Mouse (Mus musculus): ENCODE measurements around the gene Tomm34.

Tomm34 gene

DNA sequence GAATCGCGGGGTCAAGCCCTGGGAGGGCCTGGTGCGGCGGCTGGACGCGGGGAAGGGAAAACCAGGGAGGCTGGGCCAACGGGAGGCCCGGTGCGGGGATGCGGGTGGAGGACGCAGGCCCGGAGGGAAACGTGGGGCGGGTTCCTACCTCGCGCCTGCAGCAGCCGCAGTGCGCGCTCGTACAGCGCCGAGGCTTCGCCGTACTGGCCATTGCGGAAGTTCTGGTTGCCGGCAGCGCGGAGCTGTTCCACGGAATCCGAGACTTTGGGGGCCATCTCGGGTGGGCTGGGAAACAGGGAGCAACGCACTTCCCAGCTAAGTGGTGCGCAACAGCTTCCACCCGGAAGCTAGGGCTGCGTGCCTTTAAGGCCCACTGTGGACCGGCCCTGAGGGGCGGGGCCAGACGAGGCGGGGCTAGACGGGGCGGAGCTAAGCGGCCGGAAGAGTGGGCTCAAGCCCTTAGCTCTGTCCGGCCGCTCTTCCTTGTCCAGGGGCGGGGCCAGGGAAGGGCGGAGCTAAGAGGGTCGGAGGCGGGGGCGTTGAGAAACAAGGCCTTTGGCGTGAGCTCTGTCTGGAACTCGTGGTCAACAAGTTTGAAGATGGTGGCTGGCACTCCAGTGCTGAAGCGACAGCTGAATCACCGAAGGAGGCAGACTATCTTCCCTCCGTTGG, at the start of gene Tomm34:
TSS of gene Tomm34 (minus strand) at position 405 of the 672 bp plus-strand sequence.
- peak; percentile 99 for DNase-seq (ENCODE audit: low read depth, low spot score)

DNA sequence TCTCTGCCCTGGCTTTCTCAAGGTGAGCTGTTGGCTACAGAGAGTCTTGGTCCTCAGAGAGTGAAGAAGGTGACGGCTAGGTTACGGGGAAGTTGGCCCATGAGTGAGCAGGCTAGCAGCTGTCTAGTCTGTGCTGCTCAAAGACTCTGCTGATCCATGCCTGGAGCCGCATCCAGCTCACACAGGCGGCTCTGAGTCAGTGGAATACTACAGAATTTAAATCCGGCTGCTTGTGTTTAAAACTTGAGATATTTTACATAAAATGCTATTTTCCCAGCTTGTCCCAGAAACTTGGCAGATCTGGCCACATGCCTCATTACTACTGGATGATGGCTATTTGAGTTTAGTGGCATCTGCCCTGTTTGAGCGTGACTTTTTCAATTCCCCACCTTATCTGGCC, 48.5 kb upstream of the Tomm34 start:
- DNase-seq (ENCODE audit: low read depth, low spot score), result no peak

- no peak for DNase-seq (ENCODE audit: low read depth, low spot score)
Observed at GRCm38 (mm10) chr2:164115531-164115930, 44.6 kb upstream of the Tomm34 start.

DNA sequence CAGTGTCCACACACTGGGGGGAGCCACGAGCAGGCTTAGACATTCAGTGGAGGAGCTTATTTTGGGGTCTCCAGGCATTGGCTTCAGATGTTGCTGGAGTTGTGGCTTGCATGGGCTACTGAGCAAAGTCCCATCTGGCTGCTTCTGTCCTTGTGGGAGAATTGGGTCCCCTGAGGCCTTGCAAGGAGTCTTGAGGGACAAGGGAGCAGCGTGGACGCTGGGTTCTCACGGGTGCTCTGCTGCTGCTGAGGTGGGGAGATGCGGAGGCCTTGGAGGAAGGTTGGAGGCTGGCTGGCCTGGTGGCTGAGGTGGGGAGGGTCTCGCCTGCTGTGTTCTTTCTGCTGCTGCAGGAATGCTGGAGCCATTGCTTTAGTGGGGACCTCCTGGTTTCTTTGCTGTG, 43.1 kb upstream of the Tomm34 start:
- no peak for DNase-seq (ENCODE audit: low read depth, low spot score)

- DNase-seq (ENCODE audit: low read depth, low spot score), result no peak
Observed at GRCm38 (mm10) chr2:164111546-164111945, 40.6 kb upstream of the Tomm34 start.

GRCm38 (mm10) chr2:164108501-164108900, 37.5 kb upstream of the Tomm34 start:
- DNase-seq (ENCODE audit: low read depth, low spot score), result peak; percentile 63

DNA sequence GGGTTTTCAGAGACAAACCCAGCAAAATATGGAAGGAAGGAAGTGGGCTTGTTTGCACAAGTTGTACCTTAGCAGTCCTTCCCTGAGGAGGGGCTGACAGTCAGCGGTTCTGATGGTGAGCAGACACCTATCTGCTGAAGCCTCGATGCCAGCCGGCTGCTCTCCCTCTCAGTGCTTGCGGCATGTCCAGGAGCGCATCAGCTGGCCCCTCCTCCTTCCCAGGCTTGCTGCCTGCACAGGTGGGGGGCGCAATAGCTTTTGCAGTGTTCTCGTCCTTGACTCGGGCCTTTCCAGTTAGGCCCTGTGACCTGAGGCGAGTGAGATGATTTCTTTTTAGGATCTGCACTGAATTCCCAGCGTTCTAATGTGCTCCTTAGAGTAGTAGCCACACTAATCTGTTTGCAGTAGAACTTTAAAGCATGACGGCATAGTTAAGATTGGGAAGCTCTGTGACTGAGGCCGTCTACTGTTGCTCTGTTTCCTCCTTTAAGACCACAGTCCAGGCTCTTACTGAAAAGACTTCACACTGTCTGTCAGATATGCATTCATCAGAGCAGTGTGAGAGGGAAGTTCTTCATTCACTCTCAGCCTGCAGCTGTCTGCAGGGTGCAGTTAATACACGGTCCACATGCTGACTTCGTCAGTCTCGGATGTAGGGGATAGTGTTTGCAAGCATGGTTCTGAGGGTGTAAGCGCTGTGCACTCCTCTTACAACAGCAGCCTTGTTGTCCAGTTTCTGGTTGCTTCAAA, 36.3 kb upstream of the Tomm34 start:
- DNase-seq (ENCODE audit: low read depth, low spot score), result peak; percentile 40

DNA sequence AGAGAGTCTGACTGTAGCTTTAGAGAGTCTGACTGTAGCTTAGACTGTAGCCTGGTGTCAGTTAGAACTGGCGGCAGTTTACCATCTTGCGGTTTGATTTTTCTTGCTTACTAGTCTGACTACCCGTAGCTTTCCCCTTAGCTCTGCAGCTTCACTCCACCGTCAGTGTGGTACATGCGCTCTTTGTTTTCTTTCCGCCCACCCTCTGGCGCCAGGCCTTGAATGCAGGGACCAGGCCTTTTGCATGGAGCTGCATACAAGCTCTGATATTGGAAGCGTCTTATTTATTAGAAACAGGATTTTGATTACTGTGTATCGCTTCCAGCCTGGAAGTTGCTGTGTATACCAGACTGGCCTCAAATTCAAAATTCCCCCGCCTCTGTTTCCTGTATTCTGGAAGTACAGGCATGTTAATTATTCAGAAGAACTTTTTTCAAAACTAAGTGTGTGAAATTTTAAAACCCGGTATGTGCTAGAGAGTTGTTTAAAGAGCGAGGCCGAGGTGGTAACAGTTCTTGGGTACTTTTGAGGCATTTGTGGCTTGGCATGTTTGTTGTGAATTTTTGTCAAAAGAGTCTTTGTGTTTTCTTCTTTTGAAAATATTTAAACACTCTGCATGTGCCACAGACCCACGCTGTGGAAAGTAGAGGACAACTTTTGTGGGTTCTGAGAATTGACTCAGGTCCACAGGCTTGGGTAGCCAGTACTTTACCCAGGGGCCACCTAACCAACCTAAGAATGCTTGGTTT, 35.5 kb upstream of the Tomm34 start:
- no peak for DNase-seq (ENCODE audit: low read depth, low spot score)

GRCm38 (mm10) chr2:164103501-164103900, 32.5 kb upstream of the Tomm34 start:
- DNase-seq (ENCODE audit: low read depth, low spot score), result peak; percentile 54

DNA sequence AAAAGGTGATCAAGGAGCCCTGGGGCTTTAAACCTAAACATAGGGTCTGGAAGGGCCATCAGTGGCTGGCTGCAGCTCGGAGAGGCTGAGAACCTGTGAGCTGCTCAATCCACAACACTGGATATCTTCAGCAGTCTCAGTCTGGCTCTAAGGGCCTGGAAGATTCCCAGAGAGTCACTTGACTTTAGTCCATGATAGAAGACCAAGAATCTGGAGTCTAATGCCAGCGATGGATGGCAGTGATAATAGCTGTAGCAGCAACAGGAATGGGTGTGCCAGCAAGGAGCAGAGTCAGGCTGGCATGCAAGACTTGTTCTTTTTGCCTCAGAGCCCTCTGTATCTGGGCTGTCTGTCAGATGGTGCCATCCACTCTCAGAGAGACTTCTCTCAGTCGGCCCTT, 31.4 kb upstream of the Tomm34 start:
- DNase-seq (ENCODE audit: low read depth, low spot score), result no peak

GRCm38 (mm10) chr2:164101936-164102335, 31.0 kb upstream of the Tomm34 start:
- DNase-seq (ENCODE audit: low read depth, low spot score), result no peak

DNA sequence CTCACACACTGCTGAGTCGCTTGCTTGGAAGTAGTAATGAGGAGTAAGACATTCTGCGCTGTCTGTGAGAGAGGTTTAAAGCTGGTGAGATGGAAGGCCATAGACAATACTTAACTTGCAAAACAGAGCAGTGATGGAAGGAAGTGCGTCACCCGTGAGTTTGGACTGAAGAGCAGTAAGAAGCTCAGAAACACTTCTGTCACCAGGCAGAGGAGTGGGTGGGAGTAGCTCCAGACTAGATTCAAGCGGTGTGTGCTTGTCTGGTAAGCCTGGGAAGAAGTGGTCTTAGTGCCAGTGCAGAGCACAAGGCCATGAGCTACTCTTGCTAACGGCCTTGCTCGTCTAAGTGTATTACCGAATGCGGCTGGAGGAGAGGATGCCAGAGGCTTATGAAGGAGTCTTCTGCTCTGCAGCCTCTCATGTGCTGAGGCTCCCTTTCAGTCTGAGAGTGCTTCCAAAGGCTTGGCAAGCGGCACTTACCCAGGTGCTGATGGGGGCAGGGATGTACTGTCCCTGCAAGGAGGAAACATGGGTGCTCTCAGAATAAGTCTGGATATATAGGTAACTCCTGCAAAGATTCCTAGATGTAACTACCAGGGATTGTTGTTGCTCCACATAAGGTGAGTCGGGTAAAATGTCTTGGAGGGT, 27.8 kb upstream of the Tomm34 start:
- no peak for DNase-seq (ENCODE audit: low read depth, low spot score)

DNA sequence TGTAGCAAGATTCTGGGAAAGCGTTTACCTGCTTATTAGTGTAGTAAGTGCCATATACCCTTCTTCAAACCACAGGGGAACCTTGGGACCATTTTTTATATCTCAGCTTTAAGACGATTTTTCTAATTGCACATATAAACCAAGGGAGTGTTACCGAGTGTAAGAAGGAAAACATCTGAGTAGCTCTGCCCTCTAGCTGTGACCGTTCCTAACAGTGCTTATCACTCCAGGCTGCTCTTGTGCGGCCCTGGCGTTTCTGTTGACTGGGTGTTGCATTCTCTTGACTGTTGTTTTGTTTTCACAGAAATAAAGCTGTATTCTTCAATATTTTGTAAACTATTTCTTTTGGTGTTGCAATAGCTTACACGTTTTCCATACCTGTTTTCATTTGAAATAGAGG, 23.2 kb upstream of the Tomm34 start:
- DNase-seq (ENCODE audit: low read depth, low spot score), result no peak

- DNase-seq (ENCODE audit: low read depth, low spot score), result no peak
Observed at GRCm38 (mm10) chr2:164089508-164089907, 18.5 kb upstream of the Tomm34 start.

DNA sequence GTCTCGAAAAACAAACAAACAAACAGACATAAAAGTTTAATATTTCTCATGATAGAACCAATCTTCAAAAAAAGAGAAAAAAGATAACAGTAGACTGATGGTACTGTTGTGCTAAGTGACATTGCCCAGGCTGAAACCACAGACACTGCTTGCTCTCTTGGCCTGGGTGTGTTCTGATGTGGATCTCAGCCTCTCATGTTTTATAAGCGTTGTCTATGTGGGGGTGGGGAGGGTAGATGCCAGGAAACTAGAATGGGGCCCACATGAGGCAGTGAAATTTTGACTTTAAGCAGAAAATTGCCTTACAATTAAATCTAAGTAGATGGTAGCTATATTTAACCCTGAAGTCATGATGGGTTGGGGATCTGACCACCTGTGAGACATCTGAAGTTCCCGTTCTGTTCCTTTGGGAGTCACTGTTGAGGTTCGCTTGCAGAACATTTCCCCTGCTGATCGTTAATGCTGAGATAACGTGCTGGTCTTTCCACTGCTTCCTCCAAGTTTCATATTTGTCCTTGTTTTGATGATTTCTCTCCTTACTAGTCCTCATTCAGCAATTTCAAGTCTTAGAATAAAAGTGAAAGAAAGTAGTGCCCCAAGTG, 16.5 kb upstream of the Tomm34 start:
- no peak for DNase-seq (ENCODE audit: low read depth, low spot score)

GRCm38 (mm10) chr2:164084342-164084700, 13.4 kb upstream of the Tomm34 start:
- no peak for DNase-seq (ENCODE audit: low read depth, low spot score)

DNA sequence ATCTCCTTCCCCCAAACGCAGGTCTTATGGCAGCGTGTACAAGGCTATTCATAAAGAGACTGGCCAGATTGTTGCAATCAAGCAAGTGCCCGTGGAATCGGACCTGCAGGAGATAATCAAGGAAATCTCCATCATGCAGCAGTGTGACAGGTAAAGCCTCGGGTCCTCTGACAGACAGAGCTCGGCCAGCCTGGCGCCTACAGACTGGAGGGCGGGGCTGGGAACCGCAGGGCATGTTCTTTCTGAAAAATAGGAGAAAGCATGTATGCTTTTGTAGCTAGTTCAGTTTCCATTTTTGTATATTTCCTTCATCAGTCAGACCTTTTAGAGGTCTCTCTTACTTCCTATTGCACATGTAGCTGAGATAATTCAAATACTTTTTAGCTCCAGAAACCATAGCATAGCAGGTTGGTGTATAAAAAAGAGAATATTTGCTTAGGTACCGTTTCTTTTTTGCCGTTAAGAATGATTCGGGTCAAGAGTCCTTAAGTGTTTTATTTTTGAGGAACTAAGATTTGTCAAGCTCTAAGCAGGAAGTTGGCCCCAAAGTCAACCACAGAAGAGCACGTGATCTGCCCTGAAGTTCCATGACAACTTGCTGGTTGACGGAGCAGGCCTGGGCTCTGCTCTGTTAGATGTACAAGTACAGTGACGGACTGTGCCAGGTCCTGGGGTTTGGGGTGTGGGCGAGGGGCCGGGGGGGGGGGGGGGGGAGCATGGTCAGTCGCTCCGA, 12.8 kb upstream of the Tomm34 start:
- no peak for DNase-seq (ENCODE audit: low read depth, low spot score)

- DNase-seq (ENCODE audit: low read depth, low spot score), result no peak
Observed at GRCm38 (mm10) chr2:164082175-164082574, 11.2 kb upstream of the Tomm34 start.

DNA sequence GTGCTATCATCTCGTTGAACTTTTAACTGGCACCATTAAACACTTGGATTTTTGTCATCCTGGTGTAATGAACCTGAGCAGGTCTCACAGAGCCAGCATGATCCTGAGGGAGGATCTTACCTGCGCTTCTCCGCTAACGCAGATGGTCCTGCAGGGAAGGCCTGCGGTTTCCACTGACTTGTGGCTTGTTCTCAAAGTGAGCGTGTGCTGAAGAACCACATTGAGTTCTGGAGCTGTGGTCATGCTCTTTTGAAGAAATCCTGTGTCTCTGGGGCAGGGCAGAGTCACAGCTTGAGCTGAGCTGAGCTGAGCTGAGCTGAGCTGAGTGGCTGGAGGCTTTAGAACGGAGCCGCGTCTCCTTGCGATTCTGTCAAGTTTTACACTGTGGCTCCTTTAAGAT, 10.6 kb upstream of the Tomm34 start:
- DNase-seq (ENCODE audit: low read depth, low spot score), result no peak

DNA sequence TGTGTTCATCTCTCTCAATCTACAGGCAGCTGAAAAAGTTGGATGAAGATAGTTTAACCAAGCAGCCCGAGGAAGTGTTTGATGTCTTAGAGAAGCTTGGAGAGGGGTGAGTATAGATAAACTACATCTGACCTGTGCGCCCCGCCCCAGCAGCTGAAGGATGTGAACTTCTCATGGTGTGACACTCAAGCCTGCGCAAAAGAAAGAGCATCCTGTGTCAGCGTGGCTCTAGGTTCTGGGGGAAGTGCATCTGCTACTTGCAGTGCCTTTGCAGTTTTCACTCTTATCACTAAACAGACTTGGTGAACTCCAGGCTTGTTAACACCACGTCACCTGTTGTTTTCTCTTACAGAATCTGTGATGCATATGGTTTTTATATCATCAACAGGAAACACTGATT, 8.5 kb upstream of the Tomm34 start:
- no peak for DNase-seq (ENCODE audit: low read depth, low spot score)

DNA sequence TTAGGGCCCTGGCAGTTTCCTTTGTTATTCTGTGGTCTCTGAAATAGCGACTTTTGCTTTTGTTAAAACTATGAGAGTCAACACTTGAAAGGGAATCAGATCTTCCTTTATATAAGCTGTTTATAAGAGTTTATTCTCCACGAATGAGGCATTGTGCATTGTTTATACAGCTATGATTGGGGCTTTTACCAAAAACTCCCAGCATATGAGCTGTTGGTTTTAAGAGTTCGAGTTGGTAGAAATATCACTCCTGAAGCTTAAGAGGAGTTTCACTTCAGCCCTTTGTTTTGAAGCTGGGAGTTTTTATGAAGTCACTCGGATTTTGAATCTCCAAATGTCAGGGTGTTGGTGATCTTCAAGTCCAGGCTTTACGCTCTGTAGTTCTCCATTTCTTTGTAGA, 6.9 kb upstream of the Tomm34 start:
- no peak for DNase-seq (ENCODE audit: low read depth, low spot score)
